1 mouse cellular context compared by ENCODE assay signal in the genomic region with DNA sequence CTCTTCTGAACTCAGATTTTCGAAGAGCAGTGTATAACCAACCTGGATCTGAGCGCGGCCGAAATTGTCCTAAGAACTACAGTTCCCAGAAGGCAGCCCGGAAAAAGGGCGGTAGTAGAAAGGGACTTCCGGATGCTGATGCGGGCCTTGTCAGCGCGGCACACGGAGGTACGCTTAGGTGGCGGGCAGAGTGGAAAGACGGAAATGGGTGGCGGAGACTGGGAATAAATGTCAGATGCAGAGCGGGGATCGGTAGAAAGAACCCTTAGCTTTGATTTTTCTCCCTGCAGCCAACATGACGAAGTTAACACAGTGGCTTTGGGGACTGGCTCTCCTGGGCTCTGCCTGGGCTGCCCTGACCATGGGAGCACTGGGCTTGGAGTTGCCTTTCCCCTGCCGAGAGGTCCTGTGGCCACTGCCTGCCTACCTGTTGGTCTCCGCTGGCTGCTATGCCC.
TF ChIP-seq lines count a peak whose summit lies in the region.

No protein-coding gene starts in this region.

TF ChIP-seq in CH12.LX, 34 proteins besides CTCF, POLR2A, EP300 and RAD21 (continued from another document):
- TF ChIP-seq NRF1 (IDR thresholded peaks at IDR 0.05; ENCODE audit: low read depth, low read length) (0 out of 2 replicates have a peak, but pooled peaks have one; percentile 24), ZC3H11A (IDR thresholded peaks at IDR 0.05; ENCODE audit: low read depth, low read length) (no peak), SIN3A (IDR thresholded peaks at IDR 0.05; ENCODE audit: low read length) (peak; percentile 94), E2F4 (IDR thresholded peaks at IDR 0.05; ENCODE audit: insufficient replicate concordance, low read depth, low read length) (peak; percentile 86; the same call in 1 of the 2 replicates), MXI1 (IDR thresholded peaks at IDR 0.05; ENCODE audit: low read depth, low read length) (peak; percentile 81), IRF4 (IDR thresholded peaks at IDR 0.05; ENCODE audit: low read depth, low read length) (peak; percentile 60), TBP (conservative IDR thresholded peaks at IDR 0.05; ENCODE audit: low read depth, low read length) (peak; percentile 85; the same call in 1 of the 2 replicates), NELFE (IDR thresholded peaks at IDR 0.05; ENCODE audit: low read depth, low read length) (peak; percentile 94), ETS1 (conservative IDR thresholded peaks at IDR 0.05; ENCODE audit: low read depth, low read length) (no peak), MAX (IDR thresholded peaks at IDR 0.05; ENCODE audit: low read length) (peak; percentile 77), BHLHE40 (IDR thresholded peaks at IDR 0.05; ENCODE audit: low read depth, low read length) (no peak), KAT2A (IDR thresholded peaks at IDR 0.05; ENCODE audit: insufficient replicate concordance, low read length) (peak; percentile 98), HCFC1 (IDR thresholded peaks at IDR 0.05; ENCODE audit: low read depth, low read length) (peak; percentile 100), PAX5 (IDR thresholded peaks at IDR 0.05; ENCODE audit: low read length) (no peak), MAZ (IDR thresholded peaks at IDR 0.05; ENCODE audit: low read depth, low read length) (0 out of 2 replicates have a peak, but pooled peaks have one; percentile 42), JUN (IDR thresholded peaks at IDR 0.05; ENCODE audit: insufficient read depth, low read depth, low read length) (no peak), MAFK (IDR thresholded peaks at IDR 0.05; ENCODE audit: insufficient replicate concordance, low read length) (peak; percentile 39; the same call in 1 of the 2 replicates), USF1 (IDR thresholded peaks at IDR 0.05; ENCODE audit: low read depth, low read length) (no peak), ZNF384 (IDR thresholded peaks at IDR 0.05; ENCODE audit: low read depth, low read length) (no peak), CHD1 (IDR thresholded peaks at IDR 0.05; ENCODE audit: low read depth, low read length) (no peak), ZMIZ1 (IDR thresholded peaks at IDR 0.05; ENCODE audit: low read depth, low read length) (peak; percentile 83), ELF1 (IDR thresholded peaks at IDR 0.05; ENCODE audit: low read depth, low read length) (peak; percentile 96), TCF12 (IDR thresholded peaks at IDR 0.05; ENCODE audit: low read depth, low read length) (peak; percentile 91), UBTF (IDR thresholded peaks at IDR 0.05; ENCODE audit: low read depth, low read length) (no peak), ZKSCAN1 (IDR thresholded peaks at IDR 0.05; ENCODE audit: borderline replicate concordance, low read depth, low read length) (no peak), POLR2AphosphoS2 (IDR thresholded peaks at IDR 0.05; ENCODE audit: low read depth, low read length) (peak; percentile 89), GABPA (IDR thresholded peaks at IDR 0.05; ENCODE audit: insufficient replicate concordance, low read depth, low read length) (peak; percentile 73; the same call in 1 of the 2 replicates), USF2 (conservative IDR thresholded peaks at IDR 0.05; ENCODE audit: low read depth, low read length) (no peak)
